Mouse (Mus musculus): ENCODE data around the gene Knl1. TPM values are rescaled to one million over a fixed set of nuclear protein-coding genes. Genes with fewer than 3 reads are reported as not detected.

Gene Knl1
- total and polyA plus RNA-seq, 3 experiments, result 18.6 to 160 (median 23.2) TPM

DNA sequence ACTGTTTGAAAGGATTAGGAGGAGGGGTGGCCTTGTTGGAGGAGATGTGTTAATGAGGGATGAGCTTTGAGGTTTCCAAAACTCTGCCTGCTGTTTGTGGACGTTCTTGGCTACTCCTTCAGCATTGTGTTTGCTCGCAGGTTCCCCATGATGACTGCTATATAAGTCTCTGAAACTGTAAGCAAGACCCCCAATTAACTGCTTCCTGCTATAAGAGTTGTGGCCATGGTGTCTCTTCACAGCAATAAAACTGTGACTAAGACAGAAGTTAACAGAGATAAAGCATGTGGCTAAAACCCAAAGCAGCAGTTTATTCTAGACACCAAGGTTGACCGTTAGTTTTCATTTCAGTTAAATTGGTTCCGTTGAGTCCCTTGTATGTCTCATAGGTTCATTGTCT is 930 bp downstream of the Knl1 start:
- peak overlapping the region; percentile 97 for H3K27ac ChIP-seq (ENCODE audit: control insufficient read depth, low read depth, low read length)
- peak overlapping the region; percentile 90 to 94 for H3K4me3 ChIP-seq (ENCODE audit: control insufficient read depth in 1 of 2, insufficient read depth in 1 of 2, low read depth in 2 of 2, low read length in 2 of 2)
- no peaks in the 10 kb centered on the region for H3K27me3 ChIP-seq (ENCODE audit: control insufficient read depth in 1 of 2, insufficient read depth in 2 of 2, low read length in 2 of 2)
- peaks cover 5 to 13% of the 10 kb centered on the region in 2 experiments for H3K4me1 ChIP-seq (ENCODE audit: control insufficient read depth in 1 of 2, insufficient read depth in 2 of 2, low read length in 2 of 2)
- DNase-seq (ENCODE audit: low read depth, low spot score), result peak; percentile 70
- peaks cover 0 to 18% of the 10 kb centered on the region in 2 experiments; a peak in 2 of 4 replicates for H3K36me3 ChIP-seq (ENCODE audit: control insufficient read depth in 1 of 2, insufficient read depth in 2 of 2, low read length in 2 of 2)
- H3K9me3 ChIP-seq (replicated peaks; ENCODE audit: insufficient read depth, low read length), result no peaks in the 10 kb centered on the region
- H3K79me2 ChIP-seq (ENCODE audit: control insufficient read depth, insufficient read depth, low read length, poor library complexity), result peaks cover 49% of the 10 kb centered on the region
- peak overlapping the region; percentile 100 for H3K9ac ChIP-seq (ENCODE audit: control insufficient read depth, low read depth, low read length, poor library complexity, severe bottlenecking)
- TF ChIP-seq KAT2A (conservative IDR thresholded peaks at IDR 0.05; ENCODE audit: low read depth, low read length) (no peak), MYC (IDR thresholded peaks at IDR 0.05; ENCODE audit: low read depth, low read length) (peak; percentile 63; the same call in 1 of the 2 replicates), ELF1 (IDR thresholded peaks at IDR 0.05; ENCODE audit: low read depth, low read length) (no peak), MEF2A (IDR thresholded peaks at IDR 0.05; ENCODE audit: extremely low read depth, insufficient replicate concordance, low read depth, low read length, poor library complexity, severe bottlenecking) (no peak), ZMIZ1 (IDR thresholded peaks at IDR 0.05; ENCODE audit: low read depth, low read length) (no peak), GATA1 (IDR thresholded peaks at IDR 0.05; ENCODE audit: low read depth, low read length) (peak; percentile 51; the same call in 1 of the 2 replicates), MYB (IDR thresholded peaks at IDR 0.05; ENCODE audit: low read depth, low read length) (peak; percentile 89), NRF1 (IDR thresholded peaks at IDR 0.05; ENCODE audit: insufficient read depth, low read depth, low read length, poor library complexity, severe bottlenecking) (no peak), ZKSCAN1 (IDR thresholded peaks at IDR 0.05; ENCODE audit: low read depth, low read length) (no peak), HCFC1 (IDR thresholded peaks at IDR 0.05; ENCODE audit: low read depth, low read length) (no peak), EP300 (IDR thresholded peaks at IDR 0.05; ENCODE audit: low read depth in 1 of 2, low read length in 2 of 2) (peak; percentile 54 to 77), SIN3A (IDR thresholded peaks at IDR 0.05; ENCODE audit: low read length) (peak; percentile 64), MXI1 (IDR thresholded peaks at IDR 0.05; ENCODE audit: low read depth, low read length) (peak; percentile 86), CHD2 (IDR thresholded peaks at IDR 0.05; ENCODE audit: low read length) (no peak), TCF12 (IDR thresholded peaks at IDR 0.05; ENCODE audit: low read depth, low read length) (peak; percentile 30; the same call in 1 of the 2 replicates), SMC3 (IDR thresholded peaks at IDR 0.05; ENCODE audit: low read depth, low read length) (no peak), MAX (IDR thresholded peaks at IDR 0.05; ENCODE audit: low read length) (no peak; the same call in 1 of the 2 replicates), USF2 (IDR thresholded peaks at IDR 0.05; ENCODE audit: borderline replicate concordance in 1 of 2, insufficient read depth in 1 of 2, low read depth in 1 of 2, low read length in 2 of 2) (no peak), TBP (IDR thresholded peaks at IDR 0.05; ENCODE audit: low read depth, low read length) (0 out of 2 replicates have a peak, but pooled peaks have one; percentile 30), TAL1 (IDR thresholded peaks at IDR 0.05; ENCODE audit: low read length) (peak; percentile 58), POLR2A (IDR thresholded peaks at IDR 0.05; ENCODE audit: control insufficient read depth in 1 of 2, insufficient read depth in 1 of 2, low read depth in 1 of 2, low read length in 2 of 2, poor library complexity in 1 of 2) (no peak; a peak in 1 of 4 replicates), ETS1 (IDR thresholded peaks at IDR 0.05; ENCODE audit: low read depth, low read length) (peak; percentile 28; the same call in 1 of the 2 replicates)
